Mouse (Mus musculus) adrenal gland, postnatal 36 days (tissue): ENCODE data around the gene Lef1. TPM values are rescaled to one million over a fixed set of nuclear protein-coding genes. Genes with fewer than 3 reads are reported as not detected.

Experiments used
- DNase-seq, 2 experiments: peaks; one replicate each; pipeline ENCODE4 v3.0.0; 2021; ENCODE audit warnings: mixed read lengths in 1 of 2
- long read RNA-seq, 2 experiments: library from polyadenylated mRNA; stranded (forward); transcript quantifications; one replicate each; pipeline ENCODE4 v2.0.0; 2021; ENCODE audit warnings: borderline sequencing depth in 2 of 2
- total RNA-seq, 2 experiments: library from RNA; stranded (reverse); gene quantifications; 2 replicates each; pipeline ENCODE4 v1.2.3; 2021

Gene Lef1
- 10 to 100 TPM; 10.5 to 14.2 TPM for total RNA-seq
- long read RNA-seq, experiment 1, partial matches to known transcripts, result 3 of 8 reads
- long read RNA-seq, experiment 1, other reads (novel, unspliced or antisense), result 2 of 8 reads
- long read RNA-seq, experiment 2, partial matches to known transcripts, result 2 of 6 reads
- long read RNA-seq, experiment 2, other reads (novel, unspliced or antisense), result 1 of 6 reads

DNA sequence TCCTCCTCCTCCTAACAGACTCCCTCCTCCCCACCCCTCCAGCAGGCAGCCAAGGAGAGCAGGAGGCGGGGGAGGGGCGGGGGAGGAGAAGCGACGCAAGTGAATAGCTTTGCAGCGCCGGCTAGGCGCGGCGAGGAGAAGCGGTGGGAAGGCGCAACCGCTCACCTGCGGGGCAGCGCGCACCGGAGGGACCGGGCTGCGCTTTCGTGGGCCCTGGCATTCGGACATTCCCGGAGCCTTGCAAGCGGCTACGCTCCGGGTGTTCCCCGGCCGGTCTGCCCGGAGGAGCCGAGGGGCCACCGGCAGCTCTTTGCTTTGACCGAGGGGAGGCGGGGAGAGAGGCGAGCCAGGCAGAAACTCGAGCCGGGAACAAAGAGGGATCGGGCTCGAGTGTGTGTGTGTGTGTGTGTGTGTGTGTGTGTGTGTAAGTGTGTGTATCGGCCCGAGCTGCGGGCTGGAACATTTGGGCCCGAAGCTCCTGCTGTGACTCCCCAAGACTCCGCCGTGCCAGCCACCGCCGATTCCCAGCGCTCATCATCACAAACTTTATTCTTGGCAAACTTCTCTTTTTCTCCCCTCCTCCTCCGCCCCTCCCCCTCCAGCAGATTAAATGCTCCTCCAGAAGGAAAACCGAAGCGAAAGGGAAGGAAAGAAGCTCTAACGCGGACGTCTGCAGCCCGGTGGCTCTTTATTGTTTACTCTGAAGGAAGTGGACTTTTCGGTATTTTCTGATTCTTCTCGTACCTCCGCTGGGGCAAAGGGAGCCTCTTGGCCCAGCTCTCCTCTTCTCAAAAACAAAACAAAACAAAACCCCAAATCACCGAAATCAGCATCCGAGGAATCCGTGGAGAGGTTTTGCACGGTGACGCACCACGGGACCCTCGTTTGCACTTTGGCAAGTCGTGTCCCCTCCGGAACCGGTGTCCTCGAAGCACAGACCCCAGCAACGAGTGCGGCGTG lies at the start of gene Lef1:
Gene Lef1, plus strand, starts transcription at position 281 of the 960 bp plus-strand sequence.
- DNase-seq, result peak; percentile 61 to 80

DNA sequence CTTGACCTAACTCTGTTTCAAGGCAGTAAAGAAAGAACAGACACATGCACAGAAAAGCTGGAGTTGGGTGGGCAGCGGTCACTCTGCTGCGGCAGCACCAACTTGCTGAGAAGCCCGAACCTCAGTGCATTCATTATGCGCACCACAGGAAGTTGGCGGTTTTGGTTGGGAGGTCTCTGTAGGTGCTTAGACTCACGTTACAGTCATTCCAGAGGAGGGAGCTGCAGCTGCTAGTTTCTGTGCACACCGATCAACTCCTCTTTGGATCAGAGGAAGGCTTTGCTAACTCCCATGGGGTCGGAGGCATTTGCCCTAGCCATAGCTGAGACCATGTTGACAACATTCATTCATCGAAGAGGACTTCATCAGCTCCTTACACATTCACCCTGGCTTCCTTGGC lies 45.3 kb upstream of the Lef1 start:
- DNase-seq, result no peak

DNA sequence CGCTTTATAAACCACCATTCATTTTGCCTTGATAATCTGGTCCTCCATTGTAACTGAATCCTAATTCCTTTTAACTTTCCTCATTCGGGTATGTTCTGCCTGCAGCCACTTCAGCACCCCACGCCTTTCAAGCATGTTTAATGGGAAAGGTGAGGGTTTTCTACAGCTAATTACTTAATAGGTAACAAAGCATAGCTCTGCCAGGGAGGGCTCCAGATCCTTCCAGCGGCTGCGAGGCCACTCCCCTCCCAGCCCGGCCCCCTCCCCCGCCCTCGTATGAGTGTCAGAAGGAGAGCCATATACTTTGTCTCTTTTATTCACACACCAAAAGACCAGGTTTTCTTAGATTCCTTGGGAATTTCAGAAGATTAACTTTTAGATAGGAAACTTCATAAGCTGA lies 44.1 kb upstream of the Lef1 start:
- no peak for DNase-seq

DNA sequence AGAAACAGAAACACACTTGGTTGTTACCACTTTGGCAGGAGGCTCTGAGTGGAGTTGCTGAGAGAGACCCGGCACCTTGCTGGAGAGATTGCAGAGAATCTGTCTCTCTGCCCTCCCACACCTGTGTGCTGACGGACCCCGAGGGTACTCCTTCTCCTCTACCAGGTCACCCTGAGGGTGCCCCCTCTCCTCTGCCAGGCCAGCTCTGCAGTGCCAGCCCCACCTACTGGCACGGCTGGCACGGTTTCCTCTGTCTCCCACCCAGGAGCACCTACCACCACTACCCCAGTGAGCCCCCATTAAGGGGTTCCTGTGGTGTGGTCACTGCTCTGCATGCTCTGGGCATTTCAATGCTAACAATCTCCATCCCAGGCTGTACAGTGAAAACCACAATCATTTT lies 42.3 kb upstream of the Lef1 start:
- DNase-seq, result no peak

DNA sequence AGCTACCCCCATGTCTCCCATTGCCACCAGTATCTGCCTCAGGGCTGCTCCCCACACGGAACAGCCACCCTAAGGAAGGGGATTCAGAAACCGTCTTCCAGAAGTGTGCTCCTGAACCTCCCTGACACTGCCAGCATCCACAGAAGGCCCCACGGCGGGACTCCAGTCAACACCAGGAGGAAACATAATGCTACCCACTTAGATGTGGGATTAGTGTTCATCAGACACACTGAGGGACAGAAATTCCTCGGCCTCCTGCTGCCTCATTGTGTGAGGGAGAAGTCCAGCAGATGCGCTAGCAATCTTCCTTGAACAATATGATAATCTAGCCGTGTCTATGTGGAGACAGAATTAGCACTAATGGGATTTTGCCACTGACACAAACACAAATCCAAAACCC lies 40.1 kb upstream of the Lef1 start:
- no peak for DNase-seq

DNA sequence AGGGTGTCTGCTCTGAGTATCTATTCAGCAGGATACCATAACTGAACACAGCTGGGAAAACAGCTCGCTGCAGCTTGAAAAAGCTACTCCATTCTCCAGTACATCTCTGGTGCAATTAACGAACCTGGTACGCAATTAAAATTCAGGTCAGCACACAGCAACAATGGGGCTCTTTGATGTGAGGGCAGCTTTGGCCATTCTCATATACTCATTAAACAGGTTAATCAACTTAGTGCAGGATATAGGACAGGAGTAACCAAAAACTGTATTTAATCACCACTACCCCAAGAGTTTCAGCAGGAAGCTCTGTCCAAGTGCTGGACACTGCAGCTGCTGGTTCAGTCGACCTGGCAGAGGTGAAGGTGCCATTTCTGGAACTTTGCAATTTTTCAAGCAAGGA lies 37.6 kb upstream of the Lef1 start:
- DNase-seq, result no peak

DNA sequence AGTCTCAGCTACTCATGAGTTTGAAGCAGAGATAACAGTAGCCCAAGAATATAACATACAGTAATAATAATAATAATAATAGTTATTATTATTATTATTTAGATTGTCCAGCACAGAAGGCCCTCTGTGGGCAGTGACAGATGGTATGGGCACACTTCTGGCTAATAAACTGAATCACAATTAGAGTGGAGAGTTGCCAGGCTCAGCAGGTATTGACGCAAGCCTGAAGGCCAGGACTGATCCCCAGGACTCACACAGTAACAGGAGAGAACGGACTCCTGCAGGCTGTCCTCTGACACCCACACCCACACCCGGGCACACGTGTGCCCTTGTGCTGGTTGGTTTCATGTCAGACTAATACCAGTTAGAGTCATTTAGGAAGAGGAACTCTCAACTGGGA lies 36.3 kb upstream of the Lef1 start:
- DNase-seq, result no peak

DNA sequence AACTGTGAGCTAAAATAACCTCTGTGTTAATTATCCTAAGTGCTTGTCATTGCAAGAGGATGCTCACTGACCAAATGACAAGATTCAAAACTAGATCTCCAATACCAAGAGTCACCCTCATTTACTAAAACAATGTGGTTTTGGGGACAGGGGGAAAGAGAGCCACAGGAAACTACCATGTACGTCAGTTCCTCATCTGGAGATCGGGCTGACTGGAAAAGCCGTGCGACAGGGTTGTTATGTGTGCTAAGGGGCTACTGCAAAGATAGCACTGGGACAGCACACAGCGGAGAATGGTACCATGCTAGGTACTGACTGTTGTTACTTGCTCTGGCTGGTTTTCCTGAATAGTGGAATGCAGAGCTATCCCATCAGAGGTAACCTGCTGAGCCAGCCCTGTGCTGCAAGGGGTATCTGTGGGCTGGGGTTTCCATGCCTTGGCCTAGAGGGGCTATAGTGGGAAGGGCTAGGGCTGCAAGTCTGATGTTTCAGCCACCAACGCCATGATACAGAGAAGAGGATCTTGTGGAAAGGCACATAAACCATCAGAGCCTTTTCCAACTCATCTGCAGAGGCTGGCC lies 32.1 kb upstream of the Lef1 start:
- no peak for DNase-seq

DNA sequence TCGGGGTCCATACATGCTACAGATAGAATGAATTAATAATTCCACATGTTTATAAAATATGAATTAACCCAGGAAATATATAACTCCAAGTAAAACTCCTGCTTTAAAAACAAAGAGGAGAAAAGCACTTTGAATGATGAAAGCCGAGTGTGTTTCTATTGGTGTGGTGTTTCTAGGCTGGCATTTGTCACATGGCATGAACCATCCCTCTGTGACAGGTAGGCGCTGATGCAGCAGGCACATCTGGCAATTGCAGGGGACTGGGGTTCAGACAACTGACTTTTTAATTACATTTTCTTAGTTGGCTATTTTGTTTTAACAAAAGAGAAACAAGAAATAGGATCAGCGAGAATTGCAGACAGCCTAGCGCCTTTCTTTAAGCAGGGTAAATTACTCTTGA lies 31.6 kb upstream of the Lef1 start:
- no peak for DNase-seq

DNA sequence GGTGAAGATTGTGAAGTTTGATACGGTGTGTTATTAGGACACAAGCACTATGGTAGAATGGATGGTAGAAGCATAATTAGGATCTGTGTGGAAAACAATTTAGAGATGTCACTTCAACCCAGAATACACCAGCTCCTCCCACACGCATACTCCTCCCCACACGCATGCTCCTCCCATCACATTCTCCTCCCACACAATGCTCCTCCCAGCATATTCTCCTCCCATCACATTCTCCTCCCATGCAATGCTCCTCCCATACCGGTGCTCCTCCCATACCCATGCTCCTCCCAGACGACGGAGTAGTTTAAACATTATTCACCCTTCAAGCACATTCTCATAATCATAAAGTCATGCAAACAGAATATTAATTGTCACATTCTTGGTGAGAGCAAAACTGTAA lies 26.5 kb upstream of the Lef1 start:
- no peak for DNase-seq

DNA sequence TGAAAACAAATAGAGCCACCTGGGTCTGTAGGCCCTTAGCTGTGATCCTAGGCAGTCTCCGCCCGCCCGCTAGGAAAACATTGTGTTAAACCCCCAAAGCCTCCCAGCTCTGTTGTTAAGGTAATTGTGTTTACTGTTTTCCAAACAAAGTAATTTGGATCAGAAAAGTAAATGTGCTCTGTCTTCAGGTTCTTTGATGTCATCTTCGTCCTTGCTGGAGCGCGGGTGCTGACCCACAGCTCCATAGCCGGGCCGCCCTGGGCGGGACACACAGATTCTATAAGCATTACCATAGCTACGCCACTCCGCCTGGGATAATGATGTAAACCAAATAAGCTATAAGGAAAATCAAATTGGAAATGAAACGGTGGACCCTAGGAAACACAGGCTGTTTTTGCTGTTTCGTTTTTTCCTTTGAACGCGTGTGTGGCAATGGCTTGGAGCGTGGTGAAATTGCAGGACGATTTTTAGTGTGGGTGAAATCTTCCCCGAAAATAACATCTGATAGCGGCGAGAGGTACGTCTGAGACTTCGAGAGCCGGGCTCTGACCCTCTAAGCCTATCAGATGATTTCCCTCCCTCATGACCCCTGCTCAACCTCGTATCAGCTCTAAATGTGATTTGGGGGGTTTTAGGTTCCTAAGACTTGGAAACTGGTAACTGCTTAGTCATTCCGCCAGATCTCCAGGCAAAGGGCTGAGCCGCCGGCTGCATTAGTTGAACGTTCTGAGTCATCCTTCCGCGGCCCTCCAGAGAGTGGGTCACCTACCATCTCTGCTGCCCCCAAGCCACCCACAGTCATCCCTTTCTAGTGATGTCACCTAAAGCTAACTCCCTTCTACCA lies 25.3 kb upstream of the Lef1 start:
- peak; percentile 66 to 69 for DNase-seq

DNA sequence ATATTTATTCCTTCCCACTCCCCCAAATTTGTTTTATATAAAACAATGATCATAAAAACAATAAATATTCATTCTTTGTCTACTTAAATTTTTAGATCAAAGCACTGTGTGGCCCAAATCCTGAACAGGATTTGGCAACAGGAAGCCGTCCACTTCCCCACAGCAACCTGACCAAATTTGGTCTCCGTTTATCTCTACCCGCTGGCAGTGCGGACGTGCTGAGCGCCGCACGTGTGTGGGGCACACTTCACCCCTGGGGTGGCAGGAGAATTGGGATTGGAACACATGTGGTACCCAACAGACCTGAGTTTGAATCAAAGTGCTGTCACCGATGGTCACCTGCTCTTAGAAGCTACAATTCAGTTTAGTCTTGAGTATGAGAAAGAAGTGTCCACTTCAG lies 24.3 kb upstream of the Lef1 start:
- DNase-seq, result no peak

DNA sequence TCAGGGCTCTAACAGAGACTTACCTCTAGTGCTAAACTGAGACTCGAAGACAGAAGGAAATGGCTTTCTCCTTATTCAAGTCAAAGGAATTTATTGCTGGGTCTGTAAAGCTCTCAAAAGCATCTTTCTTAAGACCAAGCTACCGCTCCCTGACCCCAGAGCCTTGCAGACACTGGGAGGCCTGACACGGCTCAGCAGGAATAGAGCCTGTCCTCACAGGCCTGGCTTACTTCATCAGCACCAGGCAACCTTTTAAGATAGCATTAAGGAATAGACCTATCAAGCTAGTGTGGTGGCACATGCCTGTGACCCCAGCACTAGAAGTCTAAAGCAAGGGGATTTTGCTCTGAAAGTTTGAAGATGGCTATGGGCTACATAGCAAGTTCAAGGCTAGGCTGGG lies 20.6 kb upstream of the Lef1 start:
- no peak for DNase-seq

DNA sequence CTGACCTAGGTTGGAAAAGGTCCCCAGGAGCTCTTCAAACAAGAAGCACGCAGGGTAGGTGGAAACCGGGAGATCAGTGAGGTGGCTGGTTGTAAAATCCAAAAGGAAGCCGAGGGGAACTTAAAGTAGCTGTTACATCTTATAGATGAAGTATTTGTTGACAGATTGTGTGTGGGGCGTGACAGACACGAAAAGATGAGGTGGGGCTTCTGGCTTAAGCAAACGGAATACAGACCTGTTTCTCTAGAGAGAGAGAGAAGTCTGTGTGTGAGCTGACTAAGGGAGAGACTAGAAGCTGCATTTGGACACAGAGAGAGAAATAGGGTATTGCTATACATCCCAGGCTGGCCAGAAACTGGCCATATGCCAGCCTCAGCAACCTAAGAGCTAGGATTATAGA lies 18.2 kb upstream of the Lef1 start:
- DNase-seq, result no peak

DNA sequence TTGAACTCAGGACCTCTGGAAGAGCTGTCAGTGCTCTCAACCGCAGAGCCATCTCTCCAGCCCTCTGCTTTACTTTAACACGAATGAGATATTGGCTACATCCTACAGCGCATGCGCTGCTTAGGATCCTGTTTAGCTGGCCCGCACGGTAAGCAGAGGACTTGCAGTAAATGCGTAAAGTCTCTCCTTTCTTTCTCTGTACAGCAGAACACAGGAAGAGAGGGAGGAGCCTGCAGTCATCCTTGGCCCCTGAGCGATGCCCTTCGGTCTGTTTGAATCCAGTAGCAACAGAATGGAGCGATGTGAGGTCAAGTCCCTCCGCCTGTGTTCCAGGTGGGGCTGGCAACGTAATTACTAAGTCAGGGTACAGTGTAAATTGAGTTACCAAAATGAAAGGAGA lies 16.5 kb upstream of the Lef1 start:
- DNase-seq, result no peak

DNA sequence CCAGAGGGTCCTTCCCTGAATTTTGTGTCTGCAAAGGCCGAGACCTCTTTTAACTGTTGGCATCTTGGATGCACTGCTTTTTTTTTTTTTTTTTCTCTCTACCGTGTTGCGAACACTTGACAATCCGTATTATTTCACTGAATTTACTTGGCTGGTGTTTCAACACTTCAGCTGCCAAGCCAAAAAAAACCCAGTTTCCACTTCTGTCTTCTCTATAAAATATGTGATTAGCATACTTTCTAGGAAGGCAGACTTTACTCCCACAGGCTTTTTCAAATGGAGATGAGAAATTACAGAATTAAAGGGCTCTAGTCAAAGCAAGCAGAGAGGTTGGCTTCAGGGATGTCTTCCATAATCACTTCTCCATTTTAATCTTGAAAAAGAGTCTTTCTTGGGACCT lies 14.2 kb upstream of the Lef1 start:
- no peak for DNase-seq

DNA sequence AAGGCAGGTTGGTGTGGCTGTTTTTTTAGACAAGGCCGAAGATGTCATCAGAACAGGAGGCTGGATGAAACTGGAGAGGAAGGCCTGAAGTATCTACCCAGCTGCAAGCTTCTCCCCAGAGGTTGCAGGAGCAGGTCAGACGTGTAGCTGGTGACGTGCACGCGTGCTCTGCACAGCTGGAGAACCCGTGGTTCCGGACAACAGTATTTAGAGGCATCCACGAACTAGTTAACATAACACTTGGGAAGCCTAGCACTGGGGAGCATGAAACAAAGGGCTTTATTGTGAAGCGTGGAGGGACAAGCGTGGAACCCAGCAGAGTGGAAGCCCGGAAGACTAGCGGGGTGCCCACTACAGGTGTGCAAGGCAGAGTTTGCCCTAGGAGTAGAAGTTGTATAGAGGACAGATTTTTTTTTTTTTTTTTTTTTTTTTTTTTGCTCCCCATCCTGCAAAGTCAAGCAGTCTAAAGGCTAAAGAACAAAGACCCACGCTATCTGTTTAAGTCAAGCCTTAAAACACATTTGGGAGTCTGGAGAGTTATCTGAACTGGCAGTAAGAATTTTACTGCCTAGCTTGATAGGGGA lies 8.0 kb upstream of the Lef1 start:
- DNase-seq, result no peak

DNA sequence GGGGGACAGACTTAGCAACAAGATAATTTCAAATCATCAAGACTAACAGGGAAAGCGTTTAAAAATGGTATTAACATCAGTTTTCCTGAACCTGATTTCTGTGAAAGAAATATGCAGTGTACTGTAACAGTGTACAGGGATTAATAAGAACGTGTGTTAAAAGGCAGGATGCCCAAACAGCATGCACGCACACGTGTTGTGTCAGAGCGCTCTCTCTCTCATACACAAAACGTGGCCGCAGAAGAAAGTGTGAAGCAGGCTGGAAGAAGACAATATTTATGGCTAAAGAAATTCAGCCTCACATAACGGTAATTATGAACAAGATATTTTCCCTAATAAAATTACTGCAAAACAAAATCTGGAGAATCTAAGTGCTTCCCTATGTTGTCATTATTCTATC lies 4.9 kb upstream of the Lef1 start:
- no peak for DNase-seq

DNA sequence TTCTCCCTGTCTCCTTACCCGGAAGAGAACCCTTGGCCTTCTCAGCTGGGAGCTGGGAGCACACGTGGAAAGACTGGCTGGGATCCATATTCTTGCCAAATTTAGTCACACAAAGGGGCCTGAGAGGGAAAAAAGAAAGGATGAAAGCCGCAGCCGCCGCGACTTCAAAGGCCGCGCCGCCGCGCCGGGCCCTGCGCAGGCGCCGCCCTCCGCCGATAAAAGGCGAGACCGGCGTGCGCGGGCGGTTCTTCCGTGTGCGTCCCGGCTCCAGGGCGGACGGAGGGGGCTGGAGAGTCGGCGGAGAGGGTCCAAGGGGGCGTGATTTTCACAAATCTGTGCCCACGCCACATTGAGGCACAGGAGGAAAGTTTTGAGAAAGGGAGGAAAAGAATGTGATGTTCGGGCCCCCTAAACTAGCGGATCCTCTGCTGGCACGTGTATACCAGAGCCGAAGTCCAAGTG lies 4.3 kb upstream of the Lef1 start:
- peak; percentile 77 to 88 for DNase-seq

DNA sequence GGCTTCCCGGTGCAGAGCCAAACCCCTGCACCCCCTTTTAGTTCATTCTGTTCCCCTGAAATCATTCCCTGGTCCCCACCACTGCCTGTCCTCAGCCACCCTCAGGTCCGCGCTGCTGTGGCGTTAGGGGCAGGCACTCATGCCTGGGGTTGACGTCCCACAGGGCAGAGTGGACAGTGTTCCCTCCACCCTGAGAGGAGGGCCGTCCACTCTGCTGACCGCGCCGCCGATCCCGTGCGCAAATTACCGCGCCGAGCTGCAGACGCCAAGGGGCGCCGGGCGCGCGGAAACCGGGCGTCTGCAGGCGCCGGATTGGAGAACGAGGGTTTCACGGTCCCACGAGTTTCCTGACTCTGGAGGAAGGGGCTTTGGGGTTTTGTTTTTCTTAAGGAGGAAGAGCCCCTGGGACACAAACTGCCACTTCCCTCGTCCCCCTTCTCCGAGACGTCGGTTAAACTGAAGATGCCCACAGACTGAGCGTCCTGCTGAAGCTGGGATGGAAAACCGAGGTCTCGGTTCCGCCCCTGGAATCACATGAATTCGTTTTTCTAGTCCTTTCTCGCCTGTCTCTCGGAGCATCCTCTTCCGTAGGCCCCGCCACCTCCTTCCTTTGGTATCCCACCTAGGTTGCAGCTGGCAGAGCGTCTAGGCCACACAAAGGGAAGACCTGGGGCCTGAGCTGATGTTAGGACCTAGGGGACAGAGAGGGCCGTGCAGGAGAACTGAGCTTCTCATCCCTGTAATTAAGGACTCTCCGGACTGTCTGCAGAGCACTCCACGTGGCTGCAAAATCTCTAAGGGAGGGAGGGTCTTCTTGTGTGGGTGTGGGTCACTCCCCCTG lies 3.6 kb upstream of the Lef1 start:
- DNase-seq, result peak; percentile 43 to 50
